Mouse (Mus musculus) right cerebral cortex, postnatal 25 days (tissue): ENCODE results near the gene Tanc1.

Source experiments
- DNase-seq: peaks from one replicate; pipeline ENCODE4 v3.0.0; 2022

Tanc1 gene

GRCm38 (mm10) chr2:59685606-59685950 is 73.7 kb downstream of the Tanc1 start:
- DNase-seq, result no peak

GRCm38 (mm10) chr2:59688261-59689104 is 76.6 kb downstream of the Tanc1 start:
- no peak for DNase-seq

GRCm38 (mm10) chr2:59691112-59691511 is 79.3 kb downstream of the Tanc1 start:
- no peak for DNase-seq

- DNase-seq, result no peak
Measured at GRCm38 (mm10) chr2:59693473-59693872, 81.6 kb downstream of the Tanc1 start.

GRCm38 (mm10) chr2:59697123-59697522 is 85.3 kb downstream of the Tanc1 start:
- no peak for DNase-seq

GRCm38 (mm10) chr2:59697722-59698634 is 86.1 kb downstream of the Tanc1 start:
- no peak for DNase-seq

GRCm38 (mm10) chr2:59698635-59699300 is 86.9 kb downstream of the Tanc1 start:
- DNase-seq, result no peak

GRCm38 (mm10) chr2:59699893-59700292 is 88.1 kb downstream of the Tanc1 start:
- no peak for DNase-seq

GRCm38 (mm10) chr2:59705221-59705620 is 93.4 kb downstream of the Tanc1 start:
- no peak for DNase-seq

GRCm38 (mm10) chr2:59706806-59707205 is 95.0 kb downstream of the Tanc1 start:
- no peak for DNase-seq

GRCm38 (mm10) chr2:59707922-59708706 is 96.3 kb downstream of the Tanc1 start:
- DNase-seq, result no peak

- no peak for DNase-seq
Measured at GRCm38 (mm10) chr2:59710771-59711170, 98.9 kb downstream of the Tanc1 start.

- DNase-seq, result no peak
Measured at GRCm38 (mm10) chr2:59711992-59712391, 100.2 kb downstream of the Tanc1 start.

GRCm38 (mm10) chr2:59712484-59712883 is 100.6 kb downstream of the Tanc1 start:
- no peak for DNase-seq

- no peak for DNase-seq
Measured at GRCm38 (mm10) chr2:59713626-59714556, 102.0 kb downstream of the Tanc1 start.

- no peak for DNase-seq
Measured at GRCm38 (mm10) chr2:59714992-59715391, 103.2 kb downstream of the Tanc1 start.

GRCm38 (mm10) chr2:59716461-59716860 is 104.6 kb downstream of the Tanc1 start:
- no peak for DNase-seq

- DNase-seq, result no peak
Measured at GRCm38 (mm10) chr2:59717746-59718294, 106.0 kb downstream of the Tanc1 start.

- no peak for DNase-seq
Measured at GRCm38 (mm10) chr2:59718601-59719416, 107.0 kb downstream of the Tanc1 start.

- DNase-seq, result no peak
Measured at GRCm38 (mm10) chr2:59719831-59720230, 108.0 kb downstream of the Tanc1 start.
